Mouse (Mus musculus): ENCODE data around the gene Zyg11b. TPM values are rescaled to one million over a fixed set of nuclear protein-coding genes. Genes with fewer than 3 reads are reported as not detected.

Gene Zyg11b
- 69.6 and 87.5 TPM in 2 replicates for polyA plus RNA-seq (2012; ENCODE audit: insufficient read depth, insufficient read length, low replicate concordance, missing spikeins)

- WGBS = under 1% methylated on average over 54 of the region's 58 CpGs
- peak within 1 kb of the TSS; percentile 61 for H3K4me3 ChIP-seq (ENCODE audit: insufficient read depth, low read depth, low read length)
- peaks cover 2% of the 10 kb centered on the region; the same call in 1 of the 2 replicates for H3K4me1 ChIP-seq (ENCODE audit: control insufficient read depth, insufficient read depth, low read length)
- H3K27ac ChIP-seq (ENCODE audit: insufficient read depth, low read depth, low read length) = peak within 1 kb of the TSS; percentile 69
- peak; percentile 65 for TF ChIP-seq POLR2A (IDR thresholded peaks at IDR 0.05; ENCODE audit: insufficient read depth, low read depth, low read length)
- TF ChIP-seq CTCF (IDR thresholded peaks at IDR 0.05; ENCODE audit: insufficient read depth, low read depth, low read length) = no peak
Measured at GRCm38 (mm10) chr4:108300670-108301373, at the start of gene Zyg11b. TSS of gene Zyg11b (minus strand) at chr4:108301096.

DNA sequence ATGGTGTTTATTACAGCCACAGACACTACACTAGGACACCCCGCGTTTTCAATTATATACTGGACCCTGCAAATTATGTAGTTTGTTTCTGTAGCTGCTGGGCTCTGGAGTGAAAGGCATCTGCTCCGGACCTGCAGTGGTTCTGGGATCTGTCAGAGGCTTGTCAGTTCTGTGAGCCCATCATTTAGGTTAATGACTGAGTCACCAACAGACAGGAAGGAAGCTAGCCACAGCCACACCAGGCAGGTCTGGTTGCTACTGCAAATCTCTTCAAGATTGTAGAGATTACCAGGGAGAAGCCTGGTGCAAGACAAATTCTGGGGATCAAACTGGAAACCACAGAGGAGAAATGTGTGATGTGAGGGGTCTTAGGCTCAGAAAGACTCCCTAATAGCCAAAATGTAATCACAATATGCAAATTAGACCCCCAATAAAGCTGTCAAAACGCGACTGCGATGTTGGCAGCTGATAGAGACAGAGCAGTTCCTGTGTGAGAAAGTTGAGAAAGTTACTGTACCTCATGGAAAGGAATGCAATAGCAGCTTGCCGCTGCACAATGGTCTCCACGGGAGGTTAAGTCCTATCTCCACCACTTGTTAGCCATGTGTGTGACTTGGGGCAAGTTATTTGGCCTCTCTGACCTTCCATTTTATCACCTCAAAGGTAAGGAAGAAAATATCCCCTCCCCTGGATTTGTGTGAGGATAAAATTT lies 49.1 kb upstream of the Zyg11b start:
- WGBS = 49% methylated on average over 8 of the region's 8 CpGs

GRCm38 (mm10) chr4:108349064-108349463 lies 48.2 kb upstream of the Zyg11b start:
- H3K27ac ChIP-seq (ENCODE audit: insufficient read depth, low read depth, low read length) = no peak overlapping the region
- H3K4me1 ChIP-seq (ENCODE audit: control insufficient read depth, insufficient read depth, low read length) = peaks cover 4% of the 10 kb centered on the region
- TF ChIP-seq CTCF (IDR thresholded peaks at IDR 0.05; ENCODE audit: insufficient read depth, low read depth, low read length) = no peak
- TF ChIP-seq POLR2A (IDR thresholded peaks at IDR 0.05; ENCODE audit: insufficient read depth, low read depth, low read length) = no peak
- H3K4me3 ChIP-seq (ENCODE audit: insufficient read depth, low read depth, low read length) = no peak overlapping the region
- 91% methylated on average over 3 of the region's 3 CpGs for WGBS

More for the DNA sequence above, 49.1 kb upstream of the Zyg11b start:
- TF ChIP-seq POLR2A (IDR thresholded peaks at IDR 0.05; ENCODE audit: insufficient read depth, low read depth, low read length) (no peak), CTCF (IDR thresholded peaks at IDR 0.05; ENCODE audit: insufficient read depth, low read depth, low read length) (no peak)
- Histone ChIP-seq H3K4me3 (ENCODE audit: insufficient read depth, low read depth, low read length) (no peak overlapping the region), H3K4me1 (ENCODE audit: control insufficient read depth, insufficient read depth, low read length) (peaks cover 4% of the 10 kb centered on the region), H3K27ac (ENCODE audit: insufficient read depth, low read depth, low read length) (no peak overlapping the region)

DNA sequence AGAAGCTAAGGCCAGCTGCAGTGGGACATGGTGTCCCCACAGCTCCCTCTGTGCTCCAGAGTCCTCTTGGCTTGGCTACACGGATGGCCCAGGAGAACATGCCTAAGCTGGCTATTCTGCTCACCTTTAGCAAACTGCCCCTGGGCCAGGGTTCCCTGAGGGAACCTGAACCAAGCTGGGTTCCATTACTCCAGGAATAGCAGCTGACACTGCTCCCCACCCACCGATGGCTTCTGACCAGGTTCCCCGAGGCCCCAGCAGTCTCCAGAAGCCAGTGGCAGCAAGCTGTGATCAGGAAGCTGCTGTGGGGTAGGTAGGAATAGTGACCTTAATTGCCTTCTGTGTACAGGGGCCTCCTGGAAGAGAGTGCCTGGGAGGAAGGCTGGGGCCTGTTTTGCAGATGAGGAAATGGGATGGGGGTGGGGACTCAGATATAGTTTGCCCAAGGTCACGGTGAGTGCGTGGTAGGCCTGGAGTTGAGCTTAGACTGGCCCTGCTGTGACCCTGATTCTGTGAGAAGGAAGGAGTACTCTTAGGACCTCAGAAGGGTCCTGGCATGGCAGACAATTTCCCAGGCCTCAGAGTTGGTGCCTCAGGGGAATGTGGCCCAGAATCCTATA lies 47.5 kb upstream of the Zyg11b start:
- no peak overlapping the region for H3K4me3 ChIP-seq (ENCODE audit: insufficient read depth, low read depth, low read length)
- WGBS = 83% methylated on average over 5 of the region's 5 CpGs
- no peak for TF ChIP-seq CTCF (IDR thresholded peaks at IDR 0.05; ENCODE audit: insufficient read depth, low read depth, low read length)
- TF ChIP-seq POLR2A (IDR thresholded peaks at IDR 0.05; ENCODE audit: insufficient read depth, low read depth, low read length) = no peak
- peaks cover 4% of the 10 kb centered on the region for H3K4me1 ChIP-seq (ENCODE audit: control insufficient read depth, insufficient read depth, low read length)
- H3K27ac ChIP-seq (ENCODE audit: insufficient read depth, low read depth, low read length) = no peak overlapping the region

DNA sequence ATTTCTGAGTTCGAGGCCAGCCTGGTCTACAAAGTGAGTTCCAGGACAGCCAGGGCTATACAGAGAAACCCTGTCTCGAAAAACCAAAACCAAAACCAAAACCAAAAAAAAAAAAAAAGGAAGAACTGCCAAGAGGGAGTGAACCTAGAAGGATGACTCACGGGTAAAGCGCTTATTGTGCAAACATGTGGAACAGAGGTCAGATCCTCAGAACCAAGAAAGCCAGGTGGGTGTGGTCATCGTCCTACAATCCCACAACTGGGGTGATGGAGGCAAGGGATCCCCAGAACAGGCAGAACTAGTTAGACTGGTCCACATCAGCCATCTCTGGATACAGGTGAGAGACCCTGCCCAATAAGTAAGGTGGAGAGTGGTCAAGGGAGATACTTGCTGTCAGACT lies 46.2 kb upstream of the Zyg11b start:
- whole genome bisulfite sequencing = 85% methylated on average over 5 of the region's 5 CpGs
- TF ChIP-seq POLR2A (IDR thresholded peaks at IDR 0.05; ENCODE audit: insufficient read depth, low read depth, low read length) = no peak
- no peak for TF ChIP-seq CTCF (IDR thresholded peaks at IDR 0.05; ENCODE audit: insufficient read depth, low read depth, low read length)

GRCm38 (mm10) chr4:108345826-108346225 lies 44.9 kb upstream of the Zyg11b start:
- H3K27ac ChIP-seq (ENCODE audit: insufficient read depth, low read depth, low read length) = no peak overlapping the region
- H3K4me1 ChIP-seq (ENCODE audit: control insufficient read depth, insufficient read depth, low read length) = peaks cover 2% of the 10 kb centered on the region
- TF ChIP-seq POLR2A (IDR thresholded peaks at IDR 0.05; ENCODE audit: insufficient read depth, low read depth, low read length) = no peak
- no peak for TF ChIP-seq CTCF (IDR thresholded peaks at IDR 0.05; ENCODE audit: insufficient read depth, low read depth, low read length)
- H3K4me3 ChIP-seq (ENCODE audit: insufficient read depth, low read depth, low read length) = no peak overlapping the region
- 57% methylated on average over 5 of the region's 5 CpGs for WGBS

More for the DNA sequence above, 46.2 kb upstream of the Zyg11b start:
- Histone ChIP-seq H3K4me1 (ENCODE audit: control insufficient read depth, insufficient read depth, low read length) (peaks cover 4% of the 10 kb centered on the region), H3K4me3 (ENCODE audit: insufficient read depth, low read depth, low read length) (no peak overlapping the region), H3K27ac (ENCODE audit: insufficient read depth, low read depth, low read length) (no peak overlapping the region)

DNA sequence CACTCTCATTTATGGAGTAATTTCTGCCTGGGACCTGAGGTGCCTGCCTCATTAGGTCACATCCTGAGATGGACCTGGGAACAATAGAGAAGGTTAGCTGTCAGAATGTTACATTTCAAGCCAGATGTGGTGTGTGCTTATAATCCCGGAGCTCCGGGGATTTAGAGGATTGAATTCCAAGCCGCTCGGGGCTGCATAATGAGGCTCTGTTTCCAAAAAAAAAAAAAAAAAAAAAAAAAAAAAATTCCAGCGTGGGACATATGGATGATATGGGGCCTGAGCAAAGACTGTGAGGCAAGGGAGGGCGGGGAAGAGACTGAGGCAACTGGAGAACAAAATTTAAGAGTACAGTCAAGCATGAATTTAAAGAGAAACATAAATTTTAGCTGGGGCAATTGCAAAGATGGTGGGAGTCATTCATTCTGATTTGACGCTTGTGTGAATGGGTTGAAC lies 43.8 kb upstream of the Zyg11b start:
- Histone ChIP-seq H3K4me1 (ENCODE audit: control insufficient read depth, insufficient read depth, low read length) (no peaks in the 10 kb centered on the region), H3K4me3 (ENCODE audit: insufficient read depth, low read depth, low read length) (no peak overlapping the region), H3K27ac (ENCODE audit: insufficient read depth, low read depth, low read length) (no peak overlapping the region)
- TF ChIP-seq CTCF (IDR thresholded peaks at IDR 0.05; ENCODE audit: insufficient read depth, low read depth, low read length) = no peak
- no peak for TF ChIP-seq POLR2A (IDR thresholded peaks at IDR 0.05; ENCODE audit: insufficient read depth, low read depth, low read length)
- 25% methylated on average over 7 of the region's 7 CpGs for WGBS

DNA sequence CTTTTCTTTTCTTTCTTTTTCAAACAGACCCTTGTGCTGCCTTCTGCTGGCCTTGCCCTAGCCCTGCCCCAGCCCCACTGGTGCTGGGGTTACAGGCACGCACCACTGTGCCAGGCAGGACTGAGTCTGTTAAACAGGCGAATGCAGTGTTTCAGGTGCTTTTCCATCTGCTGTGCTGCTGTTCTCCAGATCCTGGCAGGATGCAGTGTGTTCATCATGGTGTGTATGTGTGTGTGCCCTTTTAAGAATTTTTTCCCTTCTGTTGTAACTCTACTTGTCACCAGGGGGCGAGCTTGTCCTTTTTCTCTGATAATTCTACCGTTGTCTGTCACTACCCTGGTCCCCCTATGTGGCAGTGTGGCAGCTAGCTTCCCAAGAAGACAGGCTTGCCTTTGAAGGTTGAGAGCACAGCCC lies 38.4 kb upstream of the Zyg11b start:
- H3K4me1 ChIP-seq (ENCODE audit: control insufficient read depth, insufficient read depth, low read length) = peaks cover 12% of the 10 kb centered on the region
- H3K4me3 ChIP-seq (ENCODE audit: insufficient read depth, low read depth, low read length) = no peak overlapping the region
- peak overlapping the region; percentile 60; the same call in 1 of the 2 replicates for H3K27ac ChIP-seq (ENCODE audit: insufficient read depth, low read depth, low read length)
- peak; percentile 45; the same call in 1 of the 2 replicates for TF ChIP-seq CTCF (IDR thresholded peaks at IDR 0.05; ENCODE audit: insufficient read depth, low read depth, low read length)
- no peak for TF ChIP-seq POLR2A (IDR thresholded peaks at IDR 0.05; ENCODE audit: insufficient read depth, low read depth, low read length)
- 12% methylated on average over 4 of the region's 4 CpGs for WGBS
